Mouse (Mus musculus) thymus, adult 2 months (tissue): ENCODE measurements at regions not wholly inside any gene's neighbourhood (a gene's known extent, or its start where the extent isn't known, plus 50 kb on each side); places are given as distances from the start of the nearest gene placed in this dataset.

Experiments
- CTCF ChIP-seq: fragments of 200-500 bp; IDR thresholded peaks from 2 replicates; pipeline ENCODE4 v1.5.1; 2012; ENCODE audit warnings: mild to moderate bottlenecking, control low read depth, low read length, moderate library complexity, borderline replicate concordance; ENCODE audit not compliant: control insufficient read depth, poor library complexity, insufficient read depth; ENCODE audit errors: extremely low read depth
- POLR2A ChIP-seq: fragments of 200-500 bp; IDR thresholded peaks from 2 replicates; pipeline ENCODE4 v1.6.1; 2012; ENCODE audit warnings: mild to moderate bottlenecking, low read length, control low read depth, moderate library complexity; ENCODE audit not compliant: control insufficient read depth, poor library complexity, insufficient read depth; ENCODE audit errors: extremely low read depth

GRCm38 (mm10) chr3:52680824-52681388 is 336.1 kb downstream of the Cog6 start:
- TF ChIP-seq POLR2A, result no peak
- no peak for TF ChIP-seq CTCF
